Mouse (Mus musculus): ENCODE measurements at regions not wholly inside any gene's neighbourhood (a gene's known extent, or its start where the extent isn't known, plus 50 kb on each side); places are given as distances from the start of the nearest gene placed in this dataset.
"Not testable (repeated sequence)": the region's sequence is repeated elsewhere in the genome, so short reads cannot be mapped to it uniquely, and the experiment has no call there.

- H3K9ac ChIP-seq, result no peak overlapping the region
- H3K27me3 ChIP-seq (replicated peaks), result no peaks in the 10 kb centered on the region
- ATAC-seq (replicated peaks), result no peak; the same call in 1 of the 2 replicates
- 0 out of 2 replicates have a peak overlapping the region, but pooled peaks have one; percentile 17 for H3K27ac ChIP-seq
- WGBS, result 59% methylated on average over 2 of the region's 2 CpGs
- H3K4me3 ChIP-seq, result no peak overlapping the region
- H3K36me3 ChIP-seq (replicated peaks), result no peaks in the 10 kb centered on the region
- H3K4me2 ChIP-seq, result no peak overlapping the region
- no peaks in the 10 kb centered on the region for H3K4me1 ChIP-seq
- no peaks in the 10 kb centered on the region for H3K9me3 ChIP-seq
These were observed 1248.1 kb upstream of the Adam24 start for GRCm38 (mm10) chr8:39426770-39427169.

- Histone ChIP-seq H3K9me3 (no peaks in the 10 kb centered on the region), H3K36me3 (replicated peaks) (no peaks in the 10 kb centered on the region), H3K4me1 (no peaks in the 10 kb centered on the region), H3K4me2 (no peak overlapping the region), H3K27ac (no peak overlapping the region), H3K9ac (no peak overlapping the region), H3K4me3 (no peak overlapping the region), H3K27me3 (replicated peaks) (no peaks in the 10 kb centered on the region)
- ATAC-seq (replicated peaks), result peak; percentile 78; the same call in 1 of the 2 replicates
- WGBS, result 71% methylated on average over 2 of the region's 2 CpGs
These were observed 1247.5 kb upstream of the Adam24 start for GRCm38 (mm10) chr8:39427402-39427801.

- no peaks in the 10 kb centered on the region for H3K4me1 ChIP-seq
- no peaks in the 10 kb centered on the region for H3K9me3 ChIP-seq
These were observed 1234.1 kb upstream of the Adam24 start for GRCm38 (mm10) chr8:39440550-39441333.

GRCm38 (mm10) chr8:39491139-39491538 lies 1183.7 kb upstream of the Adam24 start:
- H3K27ac ChIP-seq; ATAC-seq (replicated peaks); H3K36me3 ChIP-seq (replicated peaks); H3K9me3 ChIP-seq; H3K4me2 ChIP-seq; H3K27me3 ChIP-seq (replicated peaks); H3K9ac ChIP-seq; H3K4me1 ChIP-seq; H3K4me3 ChIP-seq: not testable (repeated sequence)
- 88% methylated on average over 8 of the region's 8 CpGs for WGBS

More at GRCm38 (mm10) chr8:39440550-39441333, 1234.1 kb upstream of the Adam24 start:
- Histone ChIP-seq H3K27ac (no peak overlapping the region), H3K36me3 (replicated peaks) (no peaks in the 10 kb centered on the region), H3K4me2 (no peak overlapping the region), H3K4me3 (no peak overlapping the region), H3K27me3 (replicated peaks) (no peaks in the 10 kb centered on the region), H3K9ac (no peak overlapping the region)
- ATAC-seq (replicated peaks), result no peak
- WGBS, result 71% methylated on average over 8 of the region's 8 CpGs

- Histone ChIP-seq H3K4me2 (no peak overlapping the region), H3K9ac (no peak overlapping the region), H3K27me3 (replicated peaks) (no peaks in the 10 kb centered on the region), H3K9me3 (no peaks in the 10 kb centered on the region), H3K4me3 (no peak overlapping the region), H3K4me1 (no peaks in the 10 kb centered on the region), H3K36me3 (replicated peaks) (no peaks in the 10 kb centered on the region), H3K27ac (no peak overlapping the region)
- ATAC-seq (replicated peaks), result no peak
These were observed 1174.5 kb upstream of the Adam24 start for GRCm38 (mm10) chr8:39500419-39500818.

GRCm38 (mm10) chr8:39504261-39504660 lies 1170.6 kb upstream of the Adam24 start:
- H3K27me3 ChIP-seq (replicated peaks), result no peaks in the 10 kb centered on the region
- no peaks in the 10 kb centered on the region for H3K9me3 ChIP-seq
- H3K4me3 ChIP-seq, result no peak overlapping the region
- H3K36me3 ChIP-seq (replicated peaks), result no peaks in the 10 kb centered on the region
- no peak for ATAC-seq (replicated peaks)
- H3K4me1 ChIP-seq, result no peaks in the 10 kb centered on the region
- H3K27ac ChIP-seq, result no peak overlapping the region
- WGBS, result 85% methylated on average over 5 of the region's 5 CpGs
- no peak overlapping the region for H3K9ac ChIP-seq
- no peak overlapping the region for H3K4me2 ChIP-seq

GRCm38 (mm10) chr8:39512967-39513366 lies 1161.9 kb upstream of the Adam24 start:
- no peaks in the 10 kb centered on the region for H3K4me1 ChIP-seq
- no peak overlapping the region for H3K4me3 ChIP-seq
- no peaks in the 10 kb centered on the region for H3K36me3 ChIP-seq (replicated peaks)
- H3K27me3 ChIP-seq (replicated peaks), result no peaks in the 10 kb centered on the region
- ATAC-seq (replicated peaks), result no peak
- no peak overlapping the region for H3K4me2 ChIP-seq
- WGBS, result 67% methylated on average over 1 of the region's 1 CpGs
- no peak overlapping the region for H3K27ac ChIP-seq
- H3K9me3 ChIP-seq, result no peaks in the 10 kb centered on the region
- no peak overlapping the region for H3K9ac ChIP-seq

Data from midbrain, embryonic 15.5 days (tissue).